Comparison of ENCODE assay signal across 8 mouse cellular contexts in genomic region chr13:45391854-45392454, GRCm38 (mm10). TPM values are rescaled to one million over a fixed set of nuclear protein-coding genes. Genes with fewer than 3 reads are reported as not detected.
DNase-seq lines count a peak whose midpoint lies in the region; ATAC-seq lines count a peak whose summit lies in the region.

No protein-coding gene starts in this region.

- no peak overlapping the region for H3K4me2 ChIP-seq in forebrain, embryonic 11.5 days (ENCODE audit: low read depth, low read length, severe bottlenecking)
- no peak overlapping the region for H3K4me2 ChIP-seq in forebrain, embryonic 15.5 days (replicated peaks)
- peak overlapping the region; percentile 79 for H3K4me2 ChIP-seq in intestine, embryonic 14.5 days (ENCODE audit: low read length)
- H3K4me2 ChIP-seq in liver, embryonic 13.5 days: peak overlapping the region; percentile 91
- peak overlapping the region; percentile 91 for H3K4me2 ChIP-seq in stomach, embryonic 15.5 days

- H3K4me1 ChIP-seq in forebrain, embryonic 11.5 days (replicated peaks; ENCODE audit: control insufficient read depth, insufficient read depth, low read length): peaks cover 6% of the 10 kb centered on the region
- peaks cover 23% of the 10 kb centered on the region for H3K4me1 ChIP-seq in forebrain, embryonic 15.5 days
- H3K4me1 ChIP-seq in intestine, embryonic 14.5 days (replicated peaks; ENCODE audit: control insufficient read depth, insufficient read depth, low read length): peaks cover 41% of the 10 kb centered on the region
- peaks cover 66% of the 10 kb centered on the region for H3K4me1 ChIP-seq in liver, embryonic 13.5 days (replicated peaks)
- peaks cover 6% of the 10 kb centered on the region for H3K4me1 ChIP-seq in stomach, embryonic 15.5 days

- WGBS in forebrain, embryonic 11.5 days: 77% methylated on average over 9 of the region's 9 CpGs
- 59% methylated on average over 9 of the region's 9 CpGs for WGBS in forebrain, embryonic 15.5 days
- 24% methylated on average over 9 of the region's 9 CpGs for WGBS in intestine, embryonic 14.5 days
- WGBS in liver, embryonic 13.5 days (ENCODE audit: insufficient replicate concordance): 40% methylated on average over 9 of the region's 9 CpGs
- 26% methylated on average over 9 of the region's 9 CpGs for WGBS in stomach, embryonic 15.5 days

- DNase-seq in forebrain, embryonic 11.5 days (ENCODE audit: low spot score): peak; percentile 46
- DNase-seq in MEL-GATA-1-ER (ENCODE audit: extremely low read depth, low read depth): peak; percentile 62
- peak; percentile 37 to 54 for DNase-seq in gastrocnemius, adult 8-10 months (ENCODE audit: low spot score in 2 of 2)
- peak; percentile 57 for DNase-seq in intestine, embryonic 14.5 days (ENCODE audit: low spot score)
- no peak for DNase-seq in liver, embryonic 13.5 days
- DNase-seq in embryo, embryonic 10 days (ENCODE audit: low spot score): no peak

- H3K9me3 ChIP-seq in forebrain, embryonic 11.5 days (ENCODE audit: control insufficient read depth, low read length): no peaks in the 10 kb centered on the region
- H3K9me3 ChIP-seq in forebrain, embryonic 15.5 days: no peaks in the 10 kb centered on the region
- H3K9me3 ChIP-seq in intestine, embryonic 14.5 days (ENCODE audit: control insufficient read depth, low read length): no peaks in the 10 kb centered on the region
- no peaks in the 10 kb centered on the region for H3K9me3 ChIP-seq in liver, embryonic 13.5 days (replicated peaks)
- no peaks in the 10 kb centered on the region for H3K9me3 ChIP-seq in stomach, embryonic 15.5 days

- no peak overlapping the region for H3K9ac ChIP-seq in forebrain, embryonic 11.5 days (ENCODE audit: low read length)
- no peak overlapping the region for H3K9ac ChIP-seq in forebrain, embryonic 15.5 days (replicated peaks)
- H3K9ac ChIP-seq in intestine, embryonic 14.5 days (ENCODE audit: low read length): no peak overlapping the region
- H3K9ac ChIP-seq in liver, embryonic 13.5 days: peak overlapping the region; percentile 95
- no peak overlapping the region for H3K9ac ChIP-seq in stomach, embryonic 15.5 days

- no peak overlapping the region for H3K27ac ChIP-seq in forebrain, embryonic 11.5 days (ENCODE audit: low read depth, low read length)
- H3K27ac ChIP-seq in forebrain, embryonic 15.5 days (replicated peaks): no peak overlapping the region
- H3K27ac ChIP-seq in intestine, embryonic 14.5 days (ENCODE audit: low read depth): peak overlapping the region; percentile 73
- peak overlapping the region; percentile 88 for H3K27ac ChIP-seq in liver, embryonic 13.5 days
- peak overlapping the region; percentile 74 for H3K27ac ChIP-seq in stomach, embryonic 15.5 days

- no peaks in the 10 kb centered on the region; the same call in 1 of the 2 replicates for H3K27me3 ChIP-seq in forebrain, embryonic 11.5 days (ENCODE audit: control insufficient read depth, insufficient read depth, low read length)
- no peaks in the 10 kb centered on the region for H3K27me3 ChIP-seq in forebrain, embryonic 15.5 days
- no peaks in the 10 kb centered on the region for H3K27me3 ChIP-seq in intestine, embryonic 14.5 days (replicated peaks; ENCODE audit: control insufficient read depth, insufficient read depth, low read length)
- peaks cover 18% of the 10 kb centered on the region for H3K27me3 ChIP-seq in liver, embryonic 13.5 days
- no peaks in the 10 kb centered on the region for H3K27me3 ChIP-seq in stomach, embryonic 15.5 days (replicated peaks)

- H3K4me3 ChIP-seq in forebrain, embryonic 11.5 days (ENCODE audit: low read depth, low read length): no peak overlapping the region
- H3K4me3 ChIP-seq in forebrain, embryonic 15.5 days: no peak overlapping the region
- peak overlapping the region; percentile 77 for H3K4me3 ChIP-seq in intestine, embryonic 14.5 days (ENCODE audit: low read depth, low read length)
- H3K4me3 ChIP-seq in liver, embryonic 13.5 days (replicated peaks): peak overlapping the region; percentile 90
- H3K4me3 ChIP-seq in stomach, embryonic 15.5 days (replicated peaks): peak overlapping the region; percentile 64

- no peak for ATAC-seq in forebrain, embryonic 11.5 days (replicated peaks; ENCODE audit: low FRiP score)
- ATAC-seq in forebrain, embryonic 15.5 days (replicated peaks): no peak
- ATAC-seq in intestine, embryonic 14.5 days (replicated peaks; ENCODE audit: low FRiP score, low TSS enrichment, low read depth): no peak
- no peak for ATAC-seq in liver, embryonic 13.5 days (ENCODE audit: low read depth)
- ATAC-seq in stomach, embryonic 15.5 days (ENCODE audit: insufficient read depth, low FRiP score, low read depth): no peak

- H3K36me3 ChIP-seq in forebrain, embryonic 11.5 days (ENCODE audit: control insufficient read depth, insufficient read depth, low read length): no peaks in the 10 kb centered on the region
- no peaks in the 10 kb centered on the region for H3K36me3 ChIP-seq in forebrain, embryonic 15.5 days
- H3K36me3 ChIP-seq in intestine, embryonic 14.5 days (ENCODE audit: control insufficient read depth, insufficient read depth, low read length): 0 out of 2 replicates have a peak, but pooled peaks cover 4% of the 10 kb centered on the region
- H3K36me3 ChIP-seq in liver, embryonic 13.5 days: peaks cover 49% of the 10 kb centered on the region
- H3K36me3 ChIP-seq in stomach, embryonic 15.5 days: no peaks in the 10 kb centered on the region

RNA-seq across cellular contexts. Expression of gene Mylip, which starts 2.4 kb away (rescaled TPM):
- polyA plus RNA-seq in forebrain, embryonic 11.5 days (2014; fragmentation: Nextera tagmentation; extraction: Ambion mirVana): 3.6 and 4.9 TPM in 2 replicates
- polyA plus RNA-seq in forebrain, embryonic 15.5 days (2015; fragmentation: Nextera tagmentation; extraction: Ambion mirVana): 4.0 and 5.2 TPM in 2 replicates
- 10 to 100 TPM; 11.4 to 21.1 (median 15.7) TPM for total RNA-seq in gastrocnemius, adult 8-10 months (2022)
- 5.3 and 5.8 TPM in 2 replicates for polyA plus RNA-seq in intestine, embryonic 14.5 days (2014; fragmentation: Nextera tagmentation; extraction: Ambion mirVana)
- 6.2 and 7.3 TPM in 2 replicates for polyA plus RNA-seq in liver, embryonic 13.5 days (2015; fragmentation: Nextera tagmentation; extraction: Ambion mirVana)
- polyA plus RNA-seq in stomach, embryonic 15.5 days (2015; fragmentation: Nextera tagmentation; extraction: Ambion mirVana): 11.6 and 12.2 TPM in 2 replicates

Comparison
In these comparisons a context has a peak if more than half of its experiments do, and no peak if none do; other contexts are left out.
1. DNase-seq: peak in forebrain, embryonic 11.5 days (single experiment), MEL-GATA-1-ER (single experiment), gastrocnemius, adult 8-10 months (2 of 2) and intestine, embryonic 14.5 days (single experiment); none in liver, embryonic 13.5 days (single experiment) and embryo, embryonic 10 days (single experiment).
2. H3K27ac ChIP-seq: peak in intestine, embryonic 14.5 days (single experiment), liver, embryonic 13.5 days (single experiment) and stomach, embryonic 15.5 days (single experiment); none in forebrain, embryonic 11.5 days (single experiment) and forebrain, embryonic 15.5 days (single experiment).
3. H3K4me2 ChIP-seq: peak in intestine, embryonic 14.5 days (single experiment), liver, embryonic 13.5 days (single experiment) and stomach, embryonic 15.5 days (single experiment); none in forebrain, embryonic 11.5 days (single experiment) and forebrain, embryonic 15.5 days (single experiment).
4. H3K4me3 ChIP-seq: peak in intestine, embryonic 14.5 days (single experiment), liver, embryonic 13.5 days (single experiment) and stomach, embryonic 15.5 days (single experiment); none in forebrain, embryonic 11.5 days (single experiment) and forebrain, embryonic 15.5 days (single experiment).